Mouse (Mus musculus) left cerebral cortex, postnatal 10 days (tissue): ENCODE data around the gene Drap1. TPM values are rescaled to one million over a fixed set of nuclear protein-coding genes. Genes with fewer than 3 reads are reported as not detected.
"Not testable (repeated sequence)": the region's sequence is repeated elsewhere in the genome, so short reads cannot be mapped to it uniquely, and the experiment has no call there.

ENCODE experiments used
- DNase-seq, 2 experiments: peaks; one replicate each; pipeline ENCODE4 v3.0.0; 2021 to 2022; ENCODE audit warnings: low spot score in 2 of 2, mixed read lengths in 1 of 2; ENCODE audit errors: extremely low spot score in 1 of 2
- intact Hi-C: fragments of 180-260 bp; cut with DNase I; formaldehyde crosslinking; loops from one replicate; pipeline ENCODE4 v1.15.1; 2025
- total RNA-seq, 2 experiments: library from RNA; stranded (reverse); gene quantifications; 2 replicates each; pipeline ENCODE4 v1.2.3; 2021

Gene Drap1
- total RNA-seq, 2 experiments from 2014 or later, result 188 to 190 TPM

DNA sequence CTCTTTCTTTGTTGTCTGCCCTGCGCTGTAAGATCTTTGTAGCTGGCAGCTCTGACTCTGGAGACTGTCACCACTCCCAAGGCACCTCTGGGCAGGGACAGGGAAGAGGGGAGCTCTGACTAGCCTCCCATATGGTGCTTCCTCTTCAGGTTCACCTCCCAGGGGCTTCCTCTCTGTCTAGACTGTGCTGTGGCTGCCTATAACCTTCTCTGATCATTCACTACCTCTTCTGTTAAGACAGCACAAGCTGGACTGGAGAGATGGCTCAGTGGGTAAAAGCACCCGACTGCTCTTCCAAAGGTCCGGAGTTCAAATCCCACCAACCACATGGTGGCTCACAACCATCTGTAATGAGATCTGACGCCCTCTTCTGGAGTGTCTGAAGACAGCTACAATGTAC, 23.7 kb downstream of the Drap1 start:
- intact Hi-C loops, DNase-seq: not testable (repeated sequence)

DNA sequence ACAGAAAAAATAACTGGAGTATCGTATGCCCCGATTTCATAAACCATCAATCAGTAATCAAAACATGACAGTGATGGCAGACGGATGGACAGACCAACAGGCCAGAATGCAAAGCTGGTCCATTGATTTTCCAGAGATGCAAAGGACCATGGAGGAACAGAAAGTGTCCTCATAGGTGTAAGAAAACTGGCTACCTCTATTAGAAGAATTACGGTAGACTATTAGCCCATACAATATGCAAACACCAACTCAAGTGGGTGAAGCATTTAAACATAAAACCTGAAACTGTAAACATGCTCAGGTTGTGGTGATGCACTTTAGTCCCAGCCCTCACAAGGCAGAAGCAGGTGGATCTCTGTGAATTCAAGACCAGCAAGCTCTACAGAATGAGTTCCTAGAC, 29.4 kb downstream of the Drap1 start:
- no peak for DNase-seq

GRCm38 (mm10) chr19:5394168-5394567, 30.6 kb downstream of the Drap1 start:
- no peak for DNase-seq
- intact Hi-C loops, result no loop called here

More for the DNA sequence above, 29.4 kb downstream of the Drap1 start:
- intact Hi-C loops, result no loop called here

GRCm38 (mm10) chr19:5392892-5393291, 31.9 kb downstream of the Drap1 start:
- intact Hi-C loops, result no loop called here
- peak in 1 of 2 experiments; percentile 63 for DNase-seq

DNA sequence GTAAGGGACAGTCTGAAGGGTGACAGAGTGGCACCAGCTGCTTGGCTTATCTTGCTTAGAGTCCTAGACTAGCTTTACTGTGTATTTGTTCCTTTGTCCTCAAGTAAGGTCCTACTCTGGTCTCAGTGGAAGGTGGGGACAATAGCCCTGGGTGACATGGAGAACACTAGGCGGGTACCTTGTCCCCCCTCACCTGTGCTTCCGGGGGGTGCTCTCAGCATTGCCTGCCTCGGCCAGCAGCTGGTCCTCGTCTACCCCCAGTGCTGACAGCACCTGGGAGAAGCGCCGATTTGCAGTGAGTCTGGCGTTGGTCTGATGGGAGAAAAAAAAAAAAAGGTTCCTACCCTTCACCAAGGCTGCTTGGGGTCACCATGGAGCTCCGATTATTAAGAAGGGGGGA, 34.4 kb downstream of the Drap1 start:
- intact Hi-C loops, result no loop called here
- no peak for DNase-seq

DNA sequence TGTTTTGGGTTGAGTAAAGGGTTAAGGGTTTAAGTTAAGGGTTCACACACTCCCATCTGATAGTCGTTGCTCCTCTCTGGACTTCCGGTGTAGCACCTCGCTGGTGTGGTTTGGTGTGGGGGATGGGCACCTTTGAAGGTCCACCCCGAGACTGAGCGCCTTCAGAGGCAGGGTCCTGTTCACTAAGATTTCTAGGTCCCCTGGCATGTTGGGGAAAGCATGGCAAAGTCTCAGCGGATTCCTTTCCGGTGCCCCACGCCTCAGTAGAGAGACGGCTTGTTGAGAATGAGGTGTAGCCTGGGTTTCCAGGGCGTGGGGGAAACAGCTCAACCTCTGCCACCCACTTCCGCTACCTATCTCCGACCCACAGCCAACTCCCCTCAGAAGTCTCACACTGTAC, 35.1 kb downstream of the Drap1 start:
- DNase-seq, result no peak
- intact Hi-C loops, result loop anchor here (2.0 kb wide), 1 partner anchor 23 kb away; the partner anchor contains the start of genes Banf1 and Eif1ad

DNA sequence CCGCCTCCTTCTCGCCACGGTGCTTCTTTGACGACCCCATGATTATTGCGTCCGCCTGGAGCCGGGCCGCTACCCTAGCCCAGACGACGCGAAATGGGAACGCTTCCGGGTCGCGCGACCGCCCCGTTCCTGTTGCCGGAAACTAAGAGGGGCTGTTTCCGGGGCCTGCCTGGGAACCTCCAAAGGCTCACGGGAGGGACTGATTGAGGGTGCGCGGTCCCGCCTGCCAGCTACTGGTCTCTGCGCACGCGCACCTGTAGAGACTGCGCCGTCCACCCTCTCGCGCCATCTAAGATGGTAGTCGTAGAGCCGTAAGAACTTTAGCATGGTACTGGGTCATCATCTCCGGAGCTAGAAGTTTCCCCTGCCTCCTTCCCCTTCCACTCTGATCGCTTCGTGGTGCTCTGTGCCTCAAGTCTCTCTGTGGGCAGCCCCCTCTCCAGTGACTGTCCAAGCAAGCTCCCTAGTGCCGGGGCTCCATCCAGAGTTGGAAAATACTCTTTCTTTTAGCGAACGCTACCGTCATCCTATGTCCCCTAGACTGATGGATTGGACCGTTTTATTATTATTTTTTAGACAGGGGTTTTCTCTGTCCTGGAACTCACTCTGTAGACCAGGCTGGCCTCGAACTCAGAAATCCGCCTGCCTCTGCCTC, 36.1 kb downstream of the Drap1 start, which contains the start of gene Sart1:
Sart1 (minus strand) TSS at position 116 of the 655 bp plus-strand sequence.
- intact Hi-C loops, result loop anchor here (2.0 kb wide), 1 partner anchor 22 kb away; the partner anchor contains the start of genes Banf1 and Eif1ad
- peak; percentile 95 to 98 for DNase-seq

DNA sequence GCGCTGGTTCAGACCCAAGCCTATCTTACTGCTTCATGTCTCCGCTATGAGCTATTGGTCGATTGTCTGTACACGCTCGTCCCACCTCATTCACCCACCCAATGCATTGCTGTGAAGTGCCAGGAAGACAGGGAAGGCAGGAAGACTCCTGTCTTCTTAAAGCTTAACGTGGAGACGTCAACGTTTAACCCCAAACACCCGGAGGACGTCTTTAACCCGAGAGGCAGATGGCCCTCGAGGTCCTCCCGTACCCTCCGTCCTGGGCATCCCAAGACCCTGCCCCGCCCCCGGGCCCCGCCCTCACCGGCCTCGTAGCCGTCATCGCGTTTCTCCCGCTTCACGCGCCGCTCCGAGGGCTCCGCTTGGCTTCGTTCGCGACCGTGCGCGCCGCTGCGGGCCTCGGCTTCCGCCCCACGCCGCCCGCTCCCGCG, 36.8 kb downstream of the Drap1 start:
- DNase-seq, result peak in 1 of 2 experiments; percentile 67
- intact Hi-C loops, result loop anchor here (2.0 kb wide), 1 partner anchor 21 kb away; the partner anchor contains the start of genes Banf1 and Eif1ad

DNA sequence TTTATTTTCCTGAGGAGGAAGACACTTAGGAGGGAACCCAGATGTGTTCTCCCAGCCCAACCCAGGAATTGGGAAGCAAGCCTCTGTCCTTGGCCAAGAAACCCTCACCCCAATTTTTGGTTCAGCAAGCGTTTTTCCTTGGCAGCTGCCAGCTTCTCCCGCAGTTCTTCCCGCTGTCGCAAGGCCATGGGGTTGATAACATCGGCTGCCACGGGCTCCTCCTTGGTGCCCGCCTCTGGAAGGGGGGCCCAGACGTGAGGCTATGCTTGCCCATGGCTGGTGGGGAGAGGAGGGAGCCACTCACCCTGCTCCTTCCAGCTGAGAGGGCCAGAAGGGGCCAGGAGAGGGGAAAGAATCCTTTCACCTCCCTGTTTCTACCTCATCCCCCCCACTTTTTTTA, 40.1 kb downstream of the Drap1 start:
- no peak for DNase-seq
- intact Hi-C loops, result no loop called here

DNA sequence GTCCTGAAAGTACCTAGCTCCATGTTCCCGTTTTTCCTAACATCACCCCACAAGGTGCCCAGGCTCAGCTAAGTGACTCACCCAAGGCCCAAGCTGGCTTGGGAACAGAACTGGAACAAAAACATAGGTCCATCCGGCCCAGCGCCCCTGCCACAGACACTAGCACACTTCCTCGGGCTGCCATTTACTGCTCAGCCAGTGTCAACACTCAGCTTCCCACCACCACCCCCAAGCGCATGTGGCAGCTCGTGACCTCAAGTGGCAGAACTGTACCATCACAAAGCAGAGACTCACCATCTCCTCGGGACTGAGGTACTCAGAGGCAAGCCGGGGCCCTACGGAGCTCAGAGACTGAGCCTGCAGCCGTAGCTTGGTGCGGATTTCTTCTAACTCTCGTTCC, 41.5 kb downstream of the Drap1 start:
- no peak for DNase-seq
- intact Hi-C loops, result no loop called here

DNA sequence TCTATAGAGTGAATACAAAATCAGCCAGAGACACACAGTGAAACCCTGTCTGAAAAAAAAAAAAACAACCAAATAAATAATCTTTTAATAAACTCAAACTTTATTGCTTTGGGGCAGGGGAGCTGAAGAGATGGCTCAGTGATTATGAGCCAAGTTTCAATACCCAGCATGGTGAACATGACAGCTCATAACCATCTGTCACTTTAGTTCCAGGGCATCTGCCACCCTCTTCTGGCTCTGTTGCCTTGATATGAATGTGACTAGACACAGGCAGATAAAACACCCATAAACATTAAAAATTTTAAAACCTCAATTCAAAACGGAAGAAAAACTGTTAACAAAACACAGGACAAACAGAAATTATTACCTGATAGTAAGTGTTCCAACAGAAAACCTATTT, 47.3 kb downstream of the Drap1 start:
- DNase-seq, result no peak
- intact Hi-C loops, result no loop called here

DNA sequence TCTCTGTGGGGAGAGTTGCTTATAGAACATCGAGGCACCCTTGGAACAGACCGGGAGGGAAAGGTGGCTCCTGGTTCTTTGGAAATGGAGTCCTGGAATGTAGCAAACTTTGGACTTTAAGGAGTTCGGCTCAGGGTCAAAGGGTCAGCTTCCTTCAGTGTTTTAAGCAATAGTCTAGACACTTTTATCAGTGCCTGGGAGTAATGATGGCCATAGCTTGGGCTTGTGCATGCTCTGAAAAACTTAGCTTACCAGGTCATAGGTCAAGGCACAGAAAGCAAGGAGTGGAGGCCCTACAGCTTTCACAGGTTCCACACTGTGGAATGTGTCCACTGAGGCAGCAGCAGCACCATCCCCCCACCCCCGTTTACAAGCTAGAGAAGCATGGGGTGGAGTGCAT, 50.0 kb downstream of the Drap1 start:
- no peak for DNase-seq
- intact Hi-C loops, result no loop called here

- intact Hi-C loops, result no loop called here
- DNase-seq, result no peak
Observed at GRCm38 (mm10) chr19:5374177-5374576, 50.6 kb downstream of the Drap1 start.

Other genes starting within 250 kb of the Drap1 start
- gene Pacs1, start 151.9 kb downstream of the Drap1 start, total RNA-seq, result 10 to 100 TPM; 77.2 to 77.9 TPM
- gene Sf3b2, start 129.5 kb downstream of the Drap1 start, total RNA-seq, result 100 to 1,000 TPM; 185 to 193 TPM
- gene Gal3st3, start 126.6 kb downstream of the Drap1 start, total RNA-seq, result 10 to 100 TPM; 84.1 to 90.3 TPM
- gene Catsper1, start 89.2 kb downstream of the Drap1 start, total RNA-seq, result not detected
- 10 to 100 TPM; 10.4 to 13.8 TPM for gene Cst6, start 75.4 kb downstream of the Drap1 start, total RNA-seq
- gene Eif1ad, start 58.2 kb downstream of the Drap1 start, total RNA-seq, result 10 to 100 TPM; 30.0 to 31.0 TPM
- 100 to 1,000 TPM; 113 to 124 TPM for gene Banf1, start 57.8 kb downstream of the Drap1 start, total RNA-seq
- gene Sart1, start 36.3 kb downstream of the Drap1 start, total RNA-seq, result 10 to 100 TPM; 80.1 to 97.5 TPM
- not detected for gene Tsga10ip, start 22.5 kb downstream of the Drap1 start, total RNA-seq
- gene AI837181, start 165 bp upstream of the Drap1 start, total RNA-seq, result 10 to 100 TPM; 60.0 to 65.6 TPM
- not detected for gene Fosl1, start 22.6 kb upstream of the Drap1 start, total RNA-seq
- gene Ccdc85b, start 32.9 kb upstream of the Drap1 start, total RNA-seq, result 10 to 100 TPM; 21.9 to 24.0 TPM
- gene Fibp, start 35.6 kb upstream of the Drap1 start, total RNA-seq, result 10 to 100 TPM; 89.9 to 90.4 TPM
- gene Ctsw, start 43.5 kb upstream of the Drap1 start, total RNA-seq, result 1 to 10 TPM; 2.5 to 4.9 TPM
- gene Efemp2, start 49.0 kb upstream of the Drap1 start, total RNA-seq, result 10 to 100 TPM; 18.3 to 18.6 TPM
- 10 to 100 TPM; 32.2 to 33.3 TPM for gene Mus81, start 63.4 kb upstream of the Drap1 start, total RNA-seq
- 1,000 to 10,000 TPM; 1,943 to 1,967 TPM for gene Cfl1, start 65.5 kb upstream of the Drap1 start, total RNA-seq
- 1 to 10 TPM; 4.8 to 5.4 TPM for gene 1700020D05Rik, start 78.8 kb upstream of the Drap1 start, total RNA-seq
- gene Snx32, start 85.6 kb upstream of the Drap1 start, total RNA-seq, result 10 to 100 TPM; 76.9 to 77.8 TPM
- gene Ovol1, start 135.7 kb upstream of the Drap1 start, total RNA-seq, result not detected
- 1 to 10 TPM; 8.3 to 9.2 TPM for gene Ap5b1, start 143.0 kb upstream of the Drap1 start, total RNA-seq
- gene Rnaseh2c, start 176.9 kb upstream of the Drap1 start, total RNA-seq, result 10 to 100 TPM; 68.2 to 71.7 TPM
- gene Kat5, start 185.3 kb upstream of the Drap1 start, total RNA-seq, result 10 to 100 TPM; 70.9 to 79.7 TPM
- gene Rela, start 212.5 kb upstream of the Drap1 start, total RNA-seq, result 10 to 100 TPM; 21.3 to 21.9 TPM
- 10 to 100 TPM; 24.6 to 26.5 TPM for gene Sipa1, start 238.7 kb upstream of the Drap1 start, total RNA-seq